Mouse (Mus musculus) liver, adult 2 months (tissue): Measurements from ENCODE around the gene Pprc1. TPM values are rescaled to one million over a fixed set of nuclear protein-coding genes. Genes with fewer than 3 reads are reported as not detected.

ENCODE experiments used
- DNase-seq: peaks from one replicate; pipeline ENCODE4 v3.0.0-alpha.2; 2011; ENCODE audit warnings: low read depth, low spot score; ENCODE audit errors: extremely low read depth
- H3K27ac ChIP-seq: fragments of 200-500 bp; replicated peaks from 2 replicates; pipeline ENCODE4 v1.5.1; 2012; ENCODE audit warnings: low read depth, mild to moderate bottlenecking, control low read depth, inconsistent platforms, low read length; ENCODE audit not compliant: insufficient read depth
- H3K27me3 ChIP-seq: fragments of 200-500 bp; 2 replicates; pipeline ENCODE4 v1.6.1; 2012; ENCODE audit warnings: mild to moderate bottlenecking, moderate library complexity, low read length, inconsistent platforms; ENCODE audit not compliant: control insufficient read depth, insufficient read depth
- H3K36me3 ChIP-seq: fragments of 200-500 bp; 2 replicates; pipeline ENCODE4 v1.6.1; 2012; ENCODE audit warnings: low read length, inconsistent platforms; ENCODE audit not compliant: control insufficient read depth, insufficient read depth
- H3K4me1 ChIP-seq: fragments of 200-500 bp; 2 replicates; pipeline ENCODE4 v1.6.1; 2011; ENCODE audit warnings: low read length; ENCODE audit not compliant: control insufficient read depth, insufficient read depth
- H3K4me3 ChIP-seq: fragments of 200-500 bp; 2 replicates; pipeline ENCODE4 v1.5.1; 2011; ENCODE audit warnings: low read depth, mild to moderate bottlenecking, control low read depth, low read length, moderate library complexity; ENCODE audit not compliant: insufficient read depth
- H3K79me2 ChIP-seq: fragments of 200-500 bp; 2 replicates; pipeline ENCODE4 v1.6.1; 2012; ENCODE audit warnings: inconsistent platforms, mild to moderate bottlenecking, low read length, moderate library complexity; ENCODE audit not compliant: control insufficient read depth, insufficient read depth
- H3K9ac ChIP-seq: fragments of 200-500 bp; 2 replicates; pipeline ENCODE4 v1.6.1; 2012; ENCODE audit warnings: low read depth, mild to moderate bottlenecking, control low read depth, inconsistent platforms, low read length
- CTCF ChIP-seq: fragments of 200-500 bp; IDR thresholded peaks from 2 replicates; pipeline ENCODE4 v1.5.1; 2011; ENCODE audit warnings: low read depth, low read length, control low read depth
- POLR2A ChIP-seq: fragments of 200-500 bp; IDR thresholded peaks from 2 replicates; pipeline ENCODE4 v1.6.1; 2011; ENCODE audit warnings: low read length, control low read depth; ENCODE audit not compliant: insufficient read depth; ENCODE audit errors: extremely low read depth
- WGBS: fragments of 180-500 bp; shearing (Covaris S2); methylation state at CpG from one replicate; pipeline ENCODE4 v1.1.7; 2018; 5-methylcytosine and 5-hydroxymethylcytosine counted together
- polyA plus RNA-seq: library from polyadenylated mRNA; depleted of rRNA; stranded (reverse); fragments of >200 nt; gene quantifications from 2 replicates; pipeline ENCODE4 v1.2.3, GENCODE M21; 2012
- total RNA-seq: library from RNA; depleted of rRNA; stranded (reverse); fragments of >200 nt; gene quantifications from 2 replicates; pipeline ENCODE4 v1.2.3, GENCODE M21; 2014

The Pprc1 gene
- total and polyA plus RNA-seq, 2 experiments: 1.1 to 11.7 TPM

DNA sequence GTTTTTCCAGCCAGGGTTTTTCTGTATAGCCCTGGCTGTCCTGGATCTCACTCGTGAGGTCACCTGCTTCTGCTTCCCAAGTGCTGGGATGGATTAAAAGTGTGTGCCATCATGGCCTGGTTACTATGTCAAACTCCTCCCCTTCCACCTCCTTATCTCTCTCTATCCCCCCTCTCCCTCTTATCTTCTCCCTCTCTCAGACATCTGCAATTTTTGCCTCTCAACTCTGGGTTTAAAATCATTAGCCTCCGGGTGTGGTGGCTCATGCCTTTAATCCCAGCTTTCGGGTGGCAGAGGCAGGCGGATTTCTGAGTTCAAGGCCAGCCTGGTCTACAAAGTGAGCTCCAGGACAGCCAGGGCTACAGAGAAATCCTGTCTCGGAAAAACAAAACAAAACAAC is 29.6 kb downstream of the Pprc1 start:
- H3K4me1 ChIP-seq: peaks cover 4% of the 10 kb centered on the region
- peaks cover 6% of the 10 kb centered on the region; the same call in 1 of the 2 replicates for H3K79me2 ChIP-seq
- no peak for TF ChIP-seq POLR2A
- TF ChIP-seq CTCF: no peak
- peaks cover 21% of the 10 kb centered on the region; the same call in 1 of the 2 replicates for H3K36me3 ChIP-seq
- no peak overlapping the region for H3K27ac ChIP-seq
- no peak overlapping the region for H3K4me3 ChIP-seq
- 91% methylated on average over 5 of the region's 5 CpGs for WGBS
- no peak overlapping the region for H3K9ac ChIP-seq
- H3K27me3 ChIP-seq: no peaks in the 10 kb centered on the region
- no peak for DNase-seq

GRCm38 (mm10) chr19:46075616-46076607 is 31.2 kb downstream of the Pprc1 start, which contains the start of gene Nolc1:
Gene Nolc1, plus strand, starts transcription at chr19:46075863.
- TF ChIP-seq POLR2A (0 out of 2 replicates have a peak, but pooled peaks have one; percentile 45), CTCF (no peak)
- Histone ChIP-seq H3K4me1 (peaks cover 4% of the 10 kb centered on the region), H3K4me3 (peak within 1 kb of the TSS; percentile 75), H3K27me3 (no peaks in the 10 kb centered on the region), H3K9ac (peak within 1 kb of the TSS; percentile 74), H3K36me3 (peaks cover 29% of the 10 kb centered on the region), H3K79me2 (peaks cover 6% of the 10 kb centered on the region; the same call in 1 of the 2 replicates), H3K27ac (peak within 1 kb of the TSS; percentile 44)
- WGBS: under 1% methylated on average over 66 of the region's 66 CpGs
- peak; percentile 98 for DNase-seq

DNA sequence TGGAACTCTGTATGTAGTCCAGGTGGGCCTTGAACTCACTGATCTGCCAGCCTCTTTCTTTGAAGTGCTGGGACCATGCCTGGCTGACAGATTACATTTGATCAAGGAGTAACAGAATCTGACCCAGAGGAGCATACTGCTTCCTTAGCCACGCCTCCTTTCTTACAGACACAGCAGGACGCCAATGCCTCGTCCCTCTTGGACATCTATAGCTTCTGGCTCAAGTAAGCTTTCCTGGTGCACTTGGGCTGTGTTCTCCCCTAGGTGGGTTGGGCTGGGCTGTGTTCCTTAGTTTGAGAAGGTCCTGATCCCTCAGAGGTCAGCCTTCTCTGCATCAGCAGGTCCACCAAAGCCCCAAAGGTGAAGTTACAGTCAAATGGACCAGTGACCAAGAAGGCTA is 33.8 kb downstream of the Pprc1 start:
- Histone ChIP-seq H3K36me3 (peaks cover 44% of the 10 kb centered on the region), H3K4me3 (no peak overlapping the region), H3K4me1 (peaks cover 4% of the 10 kb centered on the region), H3K9ac (no peak overlapping the region), H3K79me2 (peaks cover 6% of the 10 kb centered on the region; the same call in 1 of the 2 replicates), H3K27me3 (no peaks in the 10 kb centered on the region), H3K27ac (no peak overlapping the region)
- TF ChIP-seq POLR2A (no peak), CTCF (no peak)
- no peak for DNase-seq
- 87% methylated on average over 3 of the region's 3 CpGs for WGBS

DNA sequence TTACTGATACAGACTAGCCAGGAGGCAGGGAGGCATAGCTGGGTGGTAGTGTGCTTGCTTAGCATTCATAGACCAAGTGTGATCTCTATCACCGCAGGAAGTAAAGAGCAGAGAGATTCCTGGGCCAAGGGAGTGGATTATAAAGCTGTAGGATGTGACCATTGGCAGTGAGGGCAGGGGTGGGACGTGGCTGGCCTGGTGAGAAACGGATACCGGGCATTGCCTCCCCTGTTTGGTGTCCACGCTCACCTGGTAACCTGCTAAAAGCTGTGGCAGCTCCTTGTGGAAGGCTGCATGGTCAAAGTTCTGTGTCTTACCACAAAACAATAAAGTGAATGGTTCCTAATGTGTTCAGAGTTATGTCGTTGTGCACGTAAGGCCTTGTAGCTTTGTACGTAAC is 40.5 kb downstream of the Pprc1 start:
- H3K4me1 ChIP-seq: peaks cover 11% of the 10 kb centered on the region
- no peaks in the 10 kb centered on the region for H3K79me2 ChIP-seq
- H3K27ac ChIP-seq: no peak overlapping the region
- H3K36me3 ChIP-seq: peaks cover 39% of the 10 kb centered on the region
- DNase-seq: no peak
- H3K4me3 ChIP-seq: no peak overlapping the region
- TF ChIP-seq POLR2A (no peak), CTCF (no peak)
- H3K9ac ChIP-seq: no peak overlapping the region
- no peaks in the 10 kb centered on the region for H3K27me3 ChIP-seq
- 95% methylated on average over 8 of the region's 8 CpGs for WGBS

- H3K4me3 ChIP-seq: no peak overlapping the region
- peaks cover 19% of the 10 kb centered on the region for H3K4me1 ChIP-seq
- no peak overlapping the region for H3K27ac ChIP-seq
- 49% methylated on average over 3 of the region's 3 CpGs for WGBS
- no peaks in the 10 kb centered on the region for H3K79me2 ChIP-seq
- no peaks in the 10 kb centered on the region for H3K27me3 ChIP-seq
- H3K9ac ChIP-seq: no peak overlapping the region
- TF ChIP-seq CTCF (peak; percentile 23; the same call in 1 of the 2 replicates), POLR2A (no peak)
- peak; percentile 78 for DNase-seq
- H3K36me3 ChIP-seq: peaks cover 29% of the 10 kb centered on the region
Observed at GRCm38 (mm10) chr19:46086337-46086736, 41.7 kb downstream of the Pprc1 start.

DNA sequence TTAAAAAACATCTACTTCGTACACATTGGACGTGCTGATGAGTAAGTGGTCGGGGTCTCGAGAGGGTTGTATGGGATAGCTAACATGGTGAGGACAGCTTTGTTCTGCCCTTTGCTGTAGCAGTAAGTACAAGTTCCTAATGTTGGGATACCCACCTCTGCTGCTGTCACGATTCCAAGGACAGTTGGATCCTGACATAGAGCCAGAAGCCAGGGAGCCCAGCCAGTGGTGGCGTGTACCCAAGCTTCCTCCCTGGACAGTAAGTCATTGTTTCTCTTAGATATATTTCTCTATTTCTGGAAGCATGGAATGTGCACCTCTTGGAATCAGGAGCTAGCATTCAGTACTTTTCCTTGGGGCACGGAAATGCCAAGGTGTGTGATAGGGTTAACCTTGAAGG is 43.2 kb downstream of the Pprc1 start:
- peaks cover 31% of the 10 kb centered on the region for H3K4me1 ChIP-seq
- H3K36me3 ChIP-seq: peaks cover 16% of the 10 kb centered on the region
- peak overlapping the region; percentile 47; the same call in 1 of the 2 replicates for H3K27ac ChIP-seq
- H3K27me3 ChIP-seq: no peaks in the 10 kb centered on the region
- H3K9ac ChIP-seq: no peak overlapping the region
- no peak overlapping the region for H3K4me3 ChIP-seq
- 46% methylated on average over 7 of the region's 7 CpGs for WGBS
- no peaks in the 10 kb centered on the region for H3K79me2 ChIP-seq
- TF ChIP-seq CTCF (no peak), POLR2A (no peak)
- DNase-seq: peak; percentile 85
